Mouse (Mus musculus) adrenal gland, postnatal 4 days (tissue): Measurements from ENCODE around the gene Vmn1r71. TPM values are rescaled to one million over a fixed set of nuclear protein-coding genes. Genes with fewer than 3 reads are reported as not detected.
"Not testable (repeated sequence)": the region's sequence is repeated elsewhere in the genome, so short reads cannot be mapped to it uniquely, and the experiment has no call there.

Source experiments
- DNase-seq, 2 experiments: peaks; one replicate each; pipeline ENCODE4 v3.0.0; 2021 to 2022; ENCODE audit warnings: low spot score in 2 of 2, mixed read lengths in 2 of 2
- long read RNA-seq, 2 experiments: library from polyadenylated mRNA; stranded (forward); transcript quantifications; one replicate each; pipeline ENCODE4 v2.0.0; 2021
- total RNA-seq, 2 experiments: library from RNA; stranded (reverse); gene quantifications; 2 replicates each; pipeline ENCODE4 v1.2.3; 2021

Gene Vmn1r71
- total RNA-seq: not detected
- long read RNA-seq, experiment 1: 0 reads
- long read RNA-seq, experiment 2: 0 reads

DNA sequence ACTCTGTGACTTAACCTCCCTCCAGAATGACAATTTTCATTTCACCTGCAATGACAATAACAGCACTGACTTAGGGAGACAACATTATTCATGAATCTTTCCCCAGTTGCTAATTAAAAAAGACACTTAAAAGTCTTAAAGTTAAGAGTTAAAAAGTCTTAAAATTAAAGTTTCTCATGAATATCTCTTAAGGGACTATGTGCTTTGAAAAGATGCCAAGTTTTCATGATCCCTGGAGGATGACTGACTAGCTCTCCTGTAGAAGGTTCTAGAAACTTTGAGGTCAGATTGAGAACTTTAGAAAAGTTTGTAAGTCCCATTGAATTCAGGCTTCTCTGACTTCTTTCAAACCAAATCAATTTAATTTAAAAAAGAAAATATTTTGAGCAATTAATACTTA is at the start of gene Vmn1r71:
Gene Vmn1r71 (minus strand): TSS at position 101 of the 400 bp plus-strand sequence.
- DNase-seq: no peak

DNA sequence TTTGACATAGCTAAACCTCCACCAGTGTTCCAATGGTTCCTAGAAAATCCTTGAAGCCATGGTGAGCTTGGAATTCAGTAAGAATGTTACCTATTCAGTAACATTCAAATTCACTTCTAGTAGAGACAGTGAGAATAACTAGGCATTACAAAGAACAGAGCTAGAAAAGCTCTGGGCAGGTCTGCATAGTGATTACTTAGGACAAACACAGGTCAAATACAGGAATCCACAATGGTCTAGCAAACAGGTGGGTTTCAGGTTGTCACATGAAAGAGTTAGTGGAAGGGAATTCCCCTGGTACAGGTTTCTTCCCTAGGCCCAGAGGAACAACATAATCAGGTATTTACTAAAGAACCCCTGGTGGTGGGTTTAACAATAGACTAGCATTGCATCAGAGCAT is 3.4 kb upstream of the Vmn1r71 start:
- DNase-seq: not testable (repeated sequence)

Other genes with a start within 250 kb of the Vmn1r71 start
- gene Vmn1r68, start 195.9 kb downstream of the Vmn1r71 start, total RNA-seq: not detected
- not detected for gene Vmn1r69, start 140.7 kb downstream of the Vmn1r71 start, total RNA-seq
- gene Vmn1r70, start 122.8 kb downstream of the Vmn1r71 start, total RNA-seq: not detected
- gene Nlrp4b, start 66.6 kb downstream of the Vmn1r71 start, total RNA-seq: not detected
- not detected for gene Zscan4b, start 150.7 kb upstream of the Vmn1r71 start, total RNA-seq